Mouse (Mus musculus): ENCODE data around the gene Hdgf.

Hdgf gene

GRCm38 (mm10) chr3:87947056-87947810 is 41.1 kb downstream of the Hdgf start:
- no peak for DNase-seq

- no peak for DNase-seq
These were observed 41.7 kb downstream of the Hdgf start for GRCm38 (mm10) chr3:87947811-87948199.

GRCm38 (mm10) chr3:87948378-87949265 is 42.5 kb downstream of the Hdgf start, which contains the start of gene Crabp2:
Gene Crabp2 (plus strand): TSS chr3:87948666.
- no peak for DNase-seq

DNA sequence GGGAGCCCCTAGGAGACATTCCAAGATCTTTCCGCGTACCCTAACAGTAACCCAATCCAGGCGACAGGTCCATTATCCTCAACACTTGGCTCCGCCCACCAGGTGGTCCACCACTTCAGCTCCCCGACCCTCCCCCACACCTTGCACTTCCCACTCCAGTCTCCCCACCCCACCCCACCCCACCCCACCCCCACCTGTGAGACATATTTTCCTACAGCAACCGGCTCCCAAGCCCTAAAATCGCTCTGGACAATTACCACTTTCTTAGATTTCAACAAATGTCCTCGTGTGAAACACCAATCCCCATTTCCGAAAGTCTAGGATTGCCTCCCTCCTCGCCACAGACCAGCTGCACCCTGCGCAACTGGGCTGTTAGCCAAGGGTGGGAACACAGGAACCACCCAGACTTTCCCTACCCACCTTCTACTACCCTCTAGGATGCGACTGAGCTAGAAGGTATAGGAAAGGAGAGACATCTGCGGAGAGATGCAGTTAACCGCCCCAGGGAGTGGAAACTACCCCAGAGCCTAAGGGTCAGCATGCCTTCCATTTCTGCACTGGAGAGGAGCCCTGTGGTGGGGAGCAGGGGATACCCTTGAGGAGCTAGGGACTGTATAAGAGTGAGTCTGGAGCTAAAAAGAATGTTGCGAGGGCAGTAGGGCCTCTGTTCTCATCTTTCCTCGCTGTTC is 43.3 kb downstream of the Hdgf start:
- no peak for DNase-seq

GRCm38 (mm10) chr3:87949955-87950515 is 43.9 kb downstream of the Hdgf start:
- DNase-seq, result no peak

GRCm38 (mm10) chr3:87951946-87952345 is 45.8 kb downstream of the Hdgf start:
- no peak for DNase-seq

- no peak for DNase-seq
These were observed 46.3 kb downstream of the Hdgf start for GRCm38 (mm10) chr3:87952440-87952839.

DNA sequence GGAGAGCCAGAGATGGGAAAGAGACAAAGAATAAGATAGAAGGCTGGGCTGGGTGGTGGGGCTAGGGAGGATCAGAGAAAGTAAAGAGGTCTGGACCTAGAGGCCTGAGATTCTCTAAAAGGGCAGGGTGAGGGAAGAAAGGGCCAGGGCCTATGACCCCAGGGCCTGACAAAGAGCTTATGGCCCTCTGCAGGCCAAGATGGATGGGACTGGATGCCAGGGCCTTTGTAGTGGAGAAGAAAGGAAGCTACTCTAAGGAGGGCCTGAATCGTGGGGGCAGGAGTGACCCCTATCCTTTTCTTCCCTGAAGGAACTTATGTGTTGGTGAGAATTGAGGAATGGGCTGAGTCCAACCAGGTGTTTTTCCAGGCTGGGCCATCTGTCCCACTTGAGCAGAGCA is 51.9 kb downstream of the Hdgf start:
- DNase-seq, result no peak

- no peak for DNase-seq
These were observed 52.4 kb downstream of the Hdgf start for GRCm38 (mm10) chr3:87958476-87958875.

GRCm38 (mm10) chr3:87958967-87959366 is 52.8 kb downstream of the Hdgf start:
- no peak for DNase-seq

- no peak for DNase-seq
These were observed 53.2 kb downstream of the Hdgf start for GRCm38 (mm10) chr3:87959371-87959770.

GRCm38 (mm10) chr3:87960191-87960585 is 54.1 kb downstream of the Hdgf start:
- no peak for DNase-seq

DNA sequence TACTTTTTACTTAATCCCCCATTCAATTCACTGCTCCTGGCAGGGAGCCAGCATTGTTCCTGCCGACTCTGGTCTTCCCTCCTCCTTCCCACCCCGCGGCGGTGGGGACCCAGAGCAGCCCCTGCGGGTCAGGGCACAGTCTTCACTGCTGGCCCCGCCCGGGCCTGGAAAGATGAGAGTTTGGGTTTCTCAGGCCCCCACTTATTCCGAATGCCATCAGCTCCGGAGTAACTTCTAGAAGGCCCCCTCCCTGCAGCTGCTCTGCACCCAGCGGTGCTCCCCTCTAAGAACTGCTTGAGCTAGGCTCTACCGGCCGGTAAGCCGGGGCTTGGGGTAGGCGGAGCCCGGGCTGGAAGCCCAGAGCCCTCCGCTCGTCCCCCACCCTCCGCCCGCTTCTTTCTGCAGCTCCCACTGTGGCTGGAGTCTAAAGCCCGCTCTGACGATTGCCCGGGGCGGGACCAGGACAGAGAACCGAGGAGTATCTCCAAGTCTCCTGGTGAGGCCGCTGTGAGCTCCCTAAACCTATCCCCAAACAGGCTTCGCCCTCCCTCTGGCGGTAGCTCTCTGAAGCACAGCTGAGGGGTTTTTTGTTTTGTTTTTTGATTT is 54.6 kb downstream of the Hdgf start:
- DNase-seq, result peak; percentile 47

All from cerebellum, adult 8-10 months (tissue).